Mouse (Mus musculus) CH12F3 (cell line): ENCODE results near the gene Gm20388.
"Not testable (repeated sequence)": the region's sequence is repeated elsewhere in the genome, so short reads cannot be mapped to it uniquely, and the experiment has no call there.

Source experiments
- in situ Hi-C: fragments of 300-500 bp; cut with MboI; formaldehyde crosslinking; loops from 2 replicates; pipeline ENCODE4 v1.14.3; 2020; ENCODE audit warnings: low sequenced_read_pairs

Gm20388 gene

DNA sequence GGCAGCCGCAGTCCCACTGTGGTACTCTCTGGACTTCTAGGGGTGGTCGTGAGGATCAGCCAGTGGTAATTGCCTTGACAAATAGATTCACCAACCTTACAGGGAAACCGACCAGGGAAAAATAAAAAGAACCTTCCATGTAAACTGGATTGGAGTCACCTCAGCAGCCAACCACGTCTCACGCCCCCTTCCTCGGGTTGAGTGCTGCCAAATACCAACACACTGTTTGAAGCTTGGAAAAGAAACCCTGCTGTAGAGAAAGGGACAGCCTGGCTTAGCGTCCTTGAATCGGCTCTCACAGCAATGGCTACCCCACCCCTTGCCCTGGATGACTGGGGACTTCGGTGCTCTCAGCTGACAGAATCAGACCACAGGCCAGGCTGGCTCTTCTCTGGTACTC is 1386.7 kb downstream of the Gm20388 start:
- in situ Hi-C loops = no loop called here

GRCm38 (mm10) chr8:121300066-121300465 is 1389.4 kb downstream of the Gm20388 start:
- in situ Hi-C loops = no loop called here

DNA sequence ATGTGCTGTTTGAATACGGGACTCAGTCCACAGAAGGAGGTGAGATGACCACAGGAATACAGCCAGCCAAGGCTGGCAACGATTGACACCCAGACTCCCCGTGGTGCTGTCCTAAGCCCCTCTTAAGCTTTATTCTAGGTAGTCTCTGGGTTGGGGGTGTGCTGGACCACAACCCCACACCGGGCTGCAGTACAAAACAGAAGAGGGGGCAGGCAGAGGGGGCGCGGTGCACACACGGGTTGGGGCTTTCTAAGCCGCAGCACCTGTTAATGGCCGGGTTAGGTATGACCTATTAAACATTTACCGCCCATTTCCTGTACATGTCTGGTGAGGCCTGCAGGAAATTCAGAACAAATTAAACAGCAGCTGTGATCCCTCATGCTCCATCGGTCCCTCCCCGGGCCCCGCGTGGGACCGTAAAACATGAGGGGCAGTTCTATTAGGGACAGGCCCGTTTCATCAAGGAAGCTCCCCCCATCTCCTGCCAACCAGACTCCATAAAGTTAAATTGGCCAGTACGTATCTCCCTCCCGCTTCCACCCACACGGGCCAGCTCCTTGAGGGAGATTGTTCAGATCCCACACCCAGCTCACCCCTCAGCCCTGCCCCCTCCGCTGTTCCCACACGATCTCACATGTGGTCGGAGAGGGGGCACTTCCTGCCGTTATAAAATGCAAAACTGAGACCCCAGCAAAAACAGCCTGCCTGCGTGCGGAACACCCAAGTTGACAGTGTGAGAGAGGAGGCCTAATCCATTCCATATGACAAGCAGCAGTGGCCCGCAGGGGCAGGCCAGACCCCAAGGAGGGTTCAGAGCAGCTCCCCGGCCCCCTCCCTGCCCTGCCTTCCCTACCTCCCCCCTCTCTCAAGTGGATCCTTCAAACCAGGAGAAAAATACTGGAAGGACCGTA is 1390.1 kb downstream of the Gm20388 start:
- in situ Hi-C loops = no loop called here

DNA sequence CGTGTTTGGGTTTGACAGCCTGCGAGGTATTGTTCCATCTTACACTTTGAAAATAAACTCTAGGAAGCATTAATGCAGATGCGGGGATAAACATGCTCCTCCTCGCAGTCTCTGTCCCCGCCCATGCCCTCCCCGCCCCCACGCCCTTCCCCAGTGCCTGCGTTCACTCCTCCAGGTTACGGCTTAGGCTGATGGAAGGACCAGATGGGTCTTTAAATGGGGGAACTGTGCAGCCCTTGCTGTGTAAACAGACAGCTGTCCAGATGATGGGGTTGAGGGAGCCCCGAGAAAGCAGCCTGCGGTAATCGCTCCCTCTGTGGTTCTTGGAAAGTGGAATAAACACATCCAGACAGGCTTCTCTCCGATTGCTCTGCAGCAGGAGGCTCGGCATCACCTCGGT is 1390.8 kb downstream of the Gm20388 start:
- in situ Hi-C loops = no loop called here

GRCm38 (mm10) chr8:121301978-121302649 is 1391.5 kb downstream of the Gm20388 start:
- in situ Hi-C loops = no loop called here

GRCm38 (mm10) chr8:121307723-121308122 is 1397.1 kb downstream of the Gm20388 start:
- in situ Hi-C loops = no loop called here

DNA sequence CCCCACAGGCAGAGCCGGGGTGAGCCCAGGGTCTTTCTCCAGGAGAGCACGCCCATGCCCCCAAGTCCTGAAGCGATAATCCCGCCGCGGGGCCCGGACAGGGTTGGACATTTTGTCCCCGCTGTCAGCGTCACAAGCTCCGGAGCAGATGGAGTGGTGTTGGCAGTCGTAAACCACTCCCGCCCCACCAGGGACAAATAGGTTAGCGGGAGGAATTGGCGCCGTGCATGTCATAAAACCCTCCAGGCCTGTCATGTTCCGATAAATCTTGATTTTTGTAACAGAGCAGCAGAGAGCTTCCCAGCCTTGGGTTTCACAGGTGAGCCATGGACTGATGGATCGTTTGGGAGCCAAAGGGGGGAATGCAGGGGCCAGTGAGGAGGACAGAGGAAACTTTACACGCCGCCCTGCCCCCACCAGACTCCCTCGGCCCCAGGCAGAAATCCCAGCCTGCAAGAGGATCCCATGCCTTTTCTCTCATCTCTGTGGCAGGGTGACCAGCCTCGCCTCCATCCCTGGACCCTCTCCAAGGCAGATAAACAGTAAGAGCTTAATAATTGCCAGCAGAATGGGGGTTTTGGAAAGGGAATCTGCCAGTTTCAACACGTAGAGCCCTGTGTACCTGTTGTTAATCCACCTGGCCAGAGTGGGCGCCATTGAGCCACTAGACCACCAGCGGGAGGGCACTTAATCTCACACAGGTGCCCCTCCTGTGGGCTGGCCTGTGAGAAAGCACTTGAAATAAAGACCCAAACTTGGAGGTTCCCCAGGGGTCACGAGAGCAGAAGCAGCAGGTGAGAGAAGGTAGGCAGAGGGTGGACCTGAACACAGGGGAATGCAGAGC is 1400.6 kb downstream of the Gm20388 start:
- in situ Hi-C loops = no loop called here

- in situ Hi-C loops = no loop called here
Observed at GRCm38 (mm10) chr8:121313458-121313857, 1402.8 kb downstream of the Gm20388 start.

DNA sequence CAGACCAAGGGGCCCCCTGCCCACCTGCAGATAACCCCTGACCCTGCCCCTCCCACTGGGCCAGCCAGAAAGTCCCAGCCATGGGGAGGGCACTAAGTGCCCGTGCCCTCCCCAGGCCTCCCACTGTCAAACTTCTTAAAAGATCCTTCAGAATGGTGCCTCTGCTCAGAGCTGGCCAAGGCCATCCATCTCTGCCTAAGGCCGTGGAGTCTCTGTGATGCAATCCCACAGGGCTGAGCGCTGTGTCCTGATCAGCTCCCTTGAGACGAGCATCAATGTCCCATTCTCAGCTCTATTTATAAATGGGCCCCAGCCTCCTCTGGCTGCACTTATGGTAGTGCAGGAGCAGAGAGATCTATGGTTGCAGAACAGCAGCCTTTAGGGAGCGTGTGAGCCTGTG is 1403.4 kb downstream of the Gm20388 start:
- in situ Hi-C loops = no loop called here

GRCm38 (mm10) chr8:121315569-121315968 is 1404.9 kb downstream of the Gm20388 start:
- in situ Hi-C loops = no loop called here

- in situ Hi-C loops = no loop called here
Observed at GRCm38 (mm10) chr8:121316009-121316408, 1405.4 kb downstream of the Gm20388 start.

DNA sequence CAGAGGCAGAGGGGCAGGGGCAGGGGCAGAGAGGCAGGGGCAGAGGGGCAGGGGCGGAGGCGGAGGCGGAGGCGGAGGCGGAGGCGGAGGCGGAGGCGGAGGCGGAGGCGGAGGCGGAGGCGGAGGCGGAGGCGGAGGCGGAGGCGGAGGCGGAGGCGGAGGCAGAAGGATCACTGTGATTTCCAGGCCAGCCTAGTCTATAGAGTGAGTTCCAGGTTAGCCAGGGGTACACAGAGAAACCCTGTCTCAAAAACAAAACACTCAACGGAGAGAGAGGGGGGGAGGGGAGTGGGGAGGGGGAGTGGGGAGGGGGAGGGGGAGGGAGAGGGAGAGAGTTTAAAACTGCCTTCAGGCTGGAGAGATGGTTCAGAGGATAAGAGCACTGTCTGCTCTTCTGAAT is 1408.1 kb downstream of the Gm20388 start:
- in situ Hi-C loops = not testable (repeated sequence)

DNA sequence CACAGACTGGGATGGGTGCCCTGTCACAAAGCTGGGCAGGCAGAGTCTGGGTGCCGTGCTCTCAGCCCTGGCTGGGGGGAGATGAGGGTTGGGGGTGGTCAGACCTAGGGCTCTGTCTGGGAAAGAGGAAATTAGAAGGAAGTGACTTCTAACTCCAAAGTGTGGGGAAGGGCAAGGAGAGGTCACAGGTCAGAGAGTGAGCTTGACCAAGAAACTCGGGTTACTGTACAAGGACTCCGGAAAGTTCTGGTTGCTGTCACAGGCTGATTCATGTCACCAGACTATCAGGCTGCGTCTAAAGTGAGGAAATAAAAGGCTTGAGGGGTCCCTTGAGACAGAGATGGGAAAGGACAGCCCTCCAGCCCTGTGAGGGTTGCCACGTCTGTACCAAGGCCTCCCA is 1408.8 kb downstream of the Gm20388 start:
- in situ Hi-C loops = no loop called here

DNA sequence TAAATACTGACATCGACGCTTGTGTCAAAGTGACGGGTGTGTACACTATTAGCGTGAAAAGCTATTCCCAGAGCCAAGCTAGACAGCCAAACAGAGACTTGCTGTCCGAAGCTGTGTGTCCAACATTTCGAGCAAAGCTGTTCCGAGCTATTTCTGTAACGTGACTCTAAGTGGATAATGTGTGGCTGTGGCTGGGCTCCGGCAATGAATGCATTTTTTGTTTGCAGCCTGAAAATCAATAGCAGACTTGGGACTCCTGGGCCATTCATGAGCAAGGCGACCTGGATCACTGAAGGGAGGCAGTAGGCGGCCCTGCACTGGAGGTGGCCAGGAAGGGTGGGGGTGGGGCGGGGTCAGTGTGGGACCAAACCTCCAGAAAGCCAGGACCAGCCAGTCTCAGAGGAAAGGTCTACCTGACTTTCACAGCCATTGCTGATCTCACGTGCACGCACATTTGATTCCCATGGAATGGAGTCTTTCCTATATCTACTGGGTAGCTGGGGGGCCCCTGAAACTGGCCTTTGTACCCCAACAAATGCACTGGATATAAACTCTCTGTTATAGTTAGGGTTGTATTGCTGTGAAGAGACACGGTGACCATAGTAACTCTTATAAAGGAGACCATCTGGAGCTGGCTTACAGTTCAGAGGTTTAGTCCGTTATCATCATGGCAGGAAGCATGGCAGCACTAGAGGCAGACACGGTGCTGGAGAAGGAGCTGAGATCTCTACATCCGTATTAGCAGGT is 1415.7 kb downstream of the Gm20388 start:
- in situ Hi-C loops = no loop called here

DNA sequence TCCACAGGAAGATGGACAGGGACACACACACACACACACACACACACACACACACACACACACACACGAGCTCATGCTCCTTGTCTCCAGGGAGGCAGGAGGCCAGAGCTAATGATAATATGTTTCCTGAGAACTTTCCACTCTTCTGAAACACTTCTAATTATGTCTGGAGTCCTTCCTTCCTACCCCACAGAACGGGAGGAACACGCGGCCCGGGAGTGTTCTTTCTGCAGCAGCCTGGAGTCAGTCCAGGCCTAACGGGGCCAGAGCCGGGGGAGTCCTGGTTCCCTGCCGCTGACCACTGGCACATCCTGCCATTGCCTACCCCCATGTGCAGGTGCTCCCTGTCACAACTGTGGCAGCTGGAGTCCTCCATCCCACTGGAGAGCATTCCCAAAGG is 1421.8 kb downstream of the Gm20388 start:
- in situ Hi-C loops = no loop called here

DNA sequence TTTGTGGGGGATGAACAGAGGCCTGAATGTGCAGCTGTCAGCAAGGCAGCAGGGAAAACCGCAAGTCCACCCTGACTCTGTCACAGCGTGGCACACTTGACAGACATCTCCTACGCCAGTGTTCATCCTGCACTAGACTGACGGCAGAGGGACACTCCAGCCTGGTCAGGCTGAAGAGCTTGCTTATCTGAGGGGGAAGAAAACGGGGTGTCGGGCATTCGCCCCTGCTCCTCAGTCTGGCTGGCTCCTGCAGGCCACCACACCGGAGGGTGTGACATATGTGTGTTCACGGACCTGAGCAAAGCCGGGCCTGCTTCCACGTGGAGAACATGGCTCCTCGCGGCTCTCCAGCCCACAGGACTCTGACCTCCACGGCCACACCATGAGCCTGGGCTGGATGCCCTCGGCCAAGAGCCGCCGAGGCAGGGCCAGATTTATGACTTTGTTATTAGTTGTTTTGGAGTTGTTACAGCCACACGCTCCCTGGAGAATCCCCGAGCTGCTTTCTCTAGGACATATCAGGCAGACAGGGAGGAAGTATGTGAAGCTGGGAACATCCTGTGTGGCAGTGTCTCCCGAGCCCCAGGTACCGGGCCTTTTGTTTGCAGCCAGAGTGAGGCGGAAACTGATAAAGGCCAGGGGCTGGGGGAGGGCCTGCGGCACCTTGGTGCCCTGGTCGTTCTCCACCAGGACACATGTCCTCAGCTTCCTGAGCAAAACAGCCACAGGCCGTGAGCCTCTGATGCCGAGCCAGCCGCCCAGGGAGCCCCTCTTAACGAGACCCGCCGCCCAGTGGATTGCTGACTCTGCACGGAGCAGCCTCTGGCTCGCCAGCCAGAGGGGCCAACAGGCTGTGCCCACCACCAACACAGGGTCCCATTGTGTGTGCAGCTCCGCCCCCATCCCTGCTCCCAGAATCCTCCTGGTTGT is 1424.1 kb downstream of the Gm20388 start:
- in situ Hi-C loops = no loop called here

GRCm38 (mm10) chr8:121335684-121336083 is 1425.0 kb downstream of the Gm20388 start:
- in situ Hi-C loops = no loop called here

DNA sequence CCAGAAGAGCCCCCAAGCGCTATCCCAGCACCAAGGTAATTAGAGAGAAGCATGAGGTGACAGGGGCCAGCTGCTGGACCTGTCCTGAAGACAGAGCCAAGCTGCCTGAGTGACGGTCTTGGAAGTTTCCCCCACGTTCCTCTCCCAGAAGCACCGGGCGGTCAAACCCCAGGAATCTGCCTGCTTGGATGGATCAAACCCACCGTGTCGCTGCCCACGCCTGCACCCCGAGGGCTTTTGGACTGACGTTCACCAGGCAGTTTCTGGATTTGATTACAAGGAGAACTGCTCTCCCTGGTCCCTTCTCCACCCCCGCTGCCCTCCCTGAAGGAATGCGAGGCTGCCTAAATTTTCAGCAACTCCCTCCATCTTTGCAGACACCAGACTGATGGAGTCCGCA is 1432.3 kb downstream of the Gm20388 start:
- in situ Hi-C loops = no loop called here

DNA sequence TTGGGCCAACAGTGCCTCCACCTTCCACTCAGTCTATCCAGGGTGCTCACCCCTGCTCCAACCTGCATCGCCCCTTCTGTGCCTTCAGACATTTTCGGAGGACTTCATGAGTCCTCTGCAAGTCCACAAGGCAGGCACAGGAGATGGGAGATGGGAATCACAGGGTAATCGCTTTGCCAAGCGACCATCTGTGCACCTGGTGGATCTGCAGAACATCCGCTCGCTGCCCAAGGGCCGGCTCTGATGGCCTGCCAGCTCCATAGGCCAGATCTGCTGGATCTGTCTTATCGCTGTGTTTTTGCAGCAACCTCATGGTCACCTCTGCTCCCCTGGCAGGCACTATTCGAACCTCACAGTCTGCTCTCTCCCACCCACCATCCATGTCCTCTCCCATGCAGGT is 1433.8 kb downstream of the Gm20388 start:
- in situ Hi-C loops = no loop called here

DNA sequence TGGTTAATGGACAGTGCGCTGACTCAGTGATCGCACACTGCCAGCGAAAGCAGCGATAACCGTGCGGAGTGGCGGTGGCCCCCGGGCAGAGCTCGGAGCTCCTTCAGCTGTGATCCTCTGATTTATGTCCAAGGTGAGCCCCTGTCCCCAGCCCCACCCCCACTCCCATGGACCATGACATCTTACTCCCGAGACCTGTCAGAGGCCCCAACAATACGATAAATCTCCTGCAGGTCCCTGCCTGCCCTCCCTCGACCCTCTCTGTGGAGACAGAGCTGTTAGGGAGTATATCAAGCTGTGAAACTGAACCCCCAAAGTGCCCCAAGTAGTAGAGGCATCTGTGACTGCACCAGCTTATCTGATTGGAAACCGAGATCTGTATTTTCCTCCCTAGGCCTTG is 1435.5 kb downstream of the Gm20388 start:
- in situ Hi-C loops = no loop called here
